Mouse (Mus musculus) splenic B cell, adult 2 months (primary cell): ENCODE measurements at regions not wholly inside any gene's neighbourhood (a gene's known extent, or its start where the extent isn't known, plus 50 kb on each side); places are given as distances from the start of the nearest gene placed in this dataset.

Experiments
- DNase-seq: peaks from one replicate; pipeline ENCODE4 v3.0.0-alpha.2; 2011; ENCODE audit warnings: low read depth, low spot score
- H3K27me3 ChIP-seq: 2 replicates; pipeline ENCODE4 v1.6.1; 2012; ENCODE audit warnings: mild to moderate bottlenecking, low read length, moderate library complexity, mixed read lengths; ENCODE audit not compliant: control insufficient read depth, poor library complexity, insufficient read depth, severe bottlenecking
- H3K36me3 ChIP-seq: 2 replicates; pipeline ENCODE4 v1.6.1; 2012; ENCODE audit warnings: mild to moderate bottlenecking, low read length, moderate library complexity, mixed read lengths; ENCODE audit not compliant: control insufficient read depth, poor library complexity, insufficient read depth, severe bottlenecking

- no peak for DNase-seq
- Histone ChIP-seq H3K27me3 (no peaks in the 10 kb centered on the region), H3K36me3 (no peaks in the 10 kb centered on the region)
These were observed 280.6 kb upstream of the Pkn2 start for GRCm38 (mm10) chr3:143162444-143162843.

GRCm38 (mm10) chr3:143161993-143162392, 280.2 kb upstream of the Pkn2 start:
- no peak for DNase-seq
- Histone ChIP-seq H3K27me3 (no peaks in the 10 kb centered on the region), H3K36me3 (no peaks in the 10 kb centered on the region)

GRCm38 (mm10) chr3:143158568-143158967, 276.8 kb upstream of the Pkn2 start:
- Histone ChIP-seq H3K36me3 (no peaks in the 10 kb centered on the region), H3K27me3 (no peaks in the 10 kb centered on the region)
- no peak for DNase-seq

GRCm38 (mm10) chr3:143156733-143157524, 275.1 kb upstream of the Pkn2 start:
- DNase-seq: no peak
- H3K36me3 ChIP-seq: no peaks in the 10 kb centered on the region
- H3K27me3 ChIP-seq: no peaks in the 10 kb centered on the region

GRCm38 (mm10) chr3:143156174-143156573, 274.4 kb upstream of the Pkn2 start:
- no peak for DNase-seq
- Histone ChIP-seq H3K27me3 (no peaks in the 10 kb centered on the region), H3K36me3 (no peaks in the 10 kb centered on the region)

- no peaks in the 10 kb centered on the region for H3K36me3 ChIP-seq
- no peak for DNase-seq
- H3K27me3 ChIP-seq: no peaks in the 10 kb centered on the region
These were observed 273.8 kb upstream of the Pkn2 start for GRCm38 (mm10) chr3:143155556-143155955.

- Histone ChIP-seq H3K27me3 (no peaks in the 10 kb centered on the region), H3K36me3 (no peaks in the 10 kb centered on the region)
- DNase-seq: no peak
These were observed 265.7 kb upstream of the Pkn2 start for GRCm38 (mm10) chr3:143147471-143147870.

GRCm38 (mm10) chr3:143138952-143139351, 257.1 kb upstream of the Pkn2 start:
- no peaks in the 10 kb centered on the region for H3K36me3 ChIP-seq
- no peak for DNase-seq

GRCm38 (mm10) chr3:143134528-143134927, 252.7 kb upstream of the Pkn2 start:
- no peaks in the 10 kb centered on the region for H3K36me3 ChIP-seq
- DNase-seq: no peak
- H3K27me3 ChIP-seq: no peaks in the 10 kb centered on the region

More at GRCm38 (mm10) chr3:143138952-143139351, 257.1 kb upstream of the Pkn2 start:
- no peaks in the 10 kb centered on the region for H3K27me3 ChIP-seq

- DNase-seq: no peak
- H3K27me3 ChIP-seq: no peaks in the 10 kb centered on the region
- H3K36me3 ChIP-seq: no peaks in the 10 kb centered on the region
These were observed 226.0 kb upstream of the Pkn2 start for GRCm38 (mm10) chr3:143107733-143108291.

- no peak for DNase-seq
- Histone ChIP-seq H3K27me3 (no peaks in the 10 kb centered on the region), H3K36me3 (no peaks in the 10 kb centered on the region)
These were observed 222.9 kb upstream of the Pkn2 start for GRCm38 (mm10) chr3:143104734-143105133.

- H3K27me3 ChIP-seq: no peaks in the 10 kb centered on the region
- no peak for DNase-seq
- H3K36me3 ChIP-seq: no peaks in the 10 kb centered on the region
These were observed 221.5 kb upstream of the Pkn2 start for GRCm38 (mm10) chr3:143103333-143103732.

- Histone ChIP-seq H3K27me3 (no peaks in the 10 kb centered on the region), H3K36me3 (no peaks in the 10 kb centered on the region)
- DNase-seq: no peak
These were observed 219.2 kb upstream of the Pkn2 start for GRCm38 (mm10) chr3:143100810-143101645.

- Histone ChIP-seq H3K27me3 (no peaks in the 10 kb centered on the region), H3K36me3 (no peaks in the 10 kb centered on the region)
- no peak for DNase-seq
These were observed 218.4 kb upstream of the Pkn2 start for GRCm38 (mm10) chr3:143100203-143100602.

- no peak for DNase-seq
- no peaks in the 10 kb centered on the region for H3K36me3 ChIP-seq
- no peaks in the 10 kb centered on the region for H3K27me3 ChIP-seq
These were observed 210.4 kb upstream of the Pkn2 start for GRCm38 (mm10) chr3:143092206-143092605.
